Mouse (Mus musculus) ES-E14 (cell line): ENCODE data around the gene Psmb9.

Experiments
- HCFC1 ChIP-seq: IDR thresholded peaks from 2 replicates; pipeline ENCODE4 v1.6.1; 2012; ENCODE audit warnings: low read length, inconsistent platforms, borderline replicate concordance; ENCODE audit not compliant: insufficient read depth
- ZC3H11A ChIP-seq: IDR thresholded peaks from 2 replicates; pipeline ENCODE4 v1.6.1; 2012; ENCODE audit warnings: low read depth, mild to moderate bottlenecking, inconsistent platforms, low read length, borderline replicate concordance

DNA sequence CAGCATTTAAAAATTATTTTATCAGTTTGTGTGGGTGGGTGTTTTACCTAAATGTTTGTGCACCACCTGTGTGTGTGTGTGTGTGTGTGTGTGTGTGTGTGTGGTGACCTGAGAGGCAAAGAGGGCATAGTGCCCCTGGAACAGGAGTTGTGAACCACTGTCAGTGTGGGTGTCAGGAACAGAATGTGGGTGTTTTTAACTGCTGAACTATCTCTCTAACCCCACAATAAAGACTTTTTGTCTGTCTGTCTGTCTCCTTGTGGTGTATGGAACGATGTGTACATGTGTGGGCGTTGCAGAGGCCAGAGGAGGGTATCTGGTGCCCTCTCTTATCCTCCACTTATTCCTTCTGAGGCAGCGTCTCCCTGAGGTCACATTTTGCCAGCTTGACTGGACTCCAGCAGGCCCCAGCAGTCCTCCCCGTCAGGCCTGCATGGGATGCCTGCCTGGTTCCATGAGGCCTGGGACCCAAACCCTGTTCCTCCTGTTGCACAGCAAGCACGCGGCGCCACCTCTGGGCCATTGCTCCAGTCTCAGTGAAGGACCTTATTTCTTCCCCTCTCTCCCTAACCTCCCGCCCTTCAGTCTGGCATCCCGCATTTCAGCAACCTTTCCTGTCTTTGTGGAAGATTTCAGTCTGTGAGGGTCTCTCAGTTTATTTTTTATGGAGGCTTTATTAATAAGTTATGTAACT is 23.2 kb downstream of the Psmb9 start:
- no peak for TF ChIP-seq ZC3H11A
- no peak for TF ChIP-seq HCFC1
